9 mouse cellular contexts compared by ENCODE assay signal in the genomic region with DNA sequence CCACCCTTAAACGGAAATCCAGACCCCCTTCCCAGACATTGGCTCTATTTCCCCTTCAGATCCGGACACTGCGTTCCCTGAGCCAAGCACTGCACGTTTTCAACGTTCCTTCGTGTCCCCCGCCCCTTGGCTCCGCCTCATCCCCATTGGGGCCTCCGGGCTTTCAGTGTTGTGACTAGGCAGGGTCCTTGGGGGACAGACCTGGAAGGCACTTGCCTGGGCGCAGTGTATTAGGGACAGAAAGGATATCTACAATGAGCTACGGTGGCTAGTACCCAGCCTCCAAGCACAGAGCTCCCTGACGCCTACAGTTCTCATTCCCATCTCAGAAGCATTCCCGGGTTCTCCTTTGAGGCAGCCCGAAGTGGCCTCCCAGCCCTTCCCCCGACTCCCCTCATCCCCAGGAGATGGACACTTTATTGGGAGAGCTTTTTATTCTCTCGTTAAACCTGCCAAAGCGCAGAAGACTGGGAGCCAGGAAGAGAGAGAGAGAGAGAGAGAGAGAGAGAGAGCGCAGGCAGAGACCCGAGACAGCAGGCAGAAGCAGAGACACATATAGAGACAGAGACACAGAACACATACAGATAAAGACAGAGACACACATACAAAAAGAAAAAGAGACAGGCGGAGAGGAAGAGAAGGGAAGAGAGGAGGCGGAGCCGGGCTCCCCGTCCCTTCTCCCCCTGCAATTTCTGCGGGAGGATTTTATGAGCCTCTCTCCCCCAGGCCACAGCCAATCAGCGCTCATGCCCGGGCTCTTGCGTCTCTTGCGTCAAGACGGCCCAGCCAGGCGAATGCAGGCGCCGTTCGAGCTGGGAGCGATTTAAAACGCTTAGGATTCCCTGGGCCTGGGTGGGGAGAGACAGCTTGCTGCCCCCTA. TPM values are rescaled to one million over a fixed set of nuclear protein-coding genes. Genes with fewer than 3 reads are reported as not detected.
DNase-seq lines count a peak whose midpoint lies in the region; ATAC-seq lines count a peak whose summit lies in the region.
"Had no signal": no experiment of that assay in that cellular context is flagged by ENCODE, and none has a peak within 500 bp of the region (broad histone marks: within the 10 kb centered on the region; RNA-seq: fewer than 3 reads in every experiment).

A gene (plus strand): TSS at position 796 of the 880 bp plus-strand sequence.

- H3K36me3 ChIP-seq in kidney, embryonic 15.5 days = no peaks in the 10 kb centered on the region
- H3K36me3 ChIP-seq in embryonic facial prominence, embryonic 13.5 days = no peaks in the 10 kb centered on the region
- no peaks in the 10 kb centered on the region for H3K36me3 ChIP-seq in midbrain, embryonic 12.5 days

- H3K4me2 ChIP-seq in kidney, embryonic 15.5 days = peak within 1 kb of the TSS; percentile 39
- H3K4me2 ChIP-seq in embryonic facial prominence, embryonic 13.5 days = peak within 1 kb of the TSS; percentile 42
- H3K4me2 ChIP-seq in midbrain, embryonic 12.5 days (replicated peaks) = peak within 1 kb of the TSS; percentile 14

- peaks cover 21% of the 10 kb centered on the region for H3K4me1 ChIP-seq in kidney, embryonic 15.5 days
- peaks cover 4% of the 10 kb centered on the region; the same call in 1 of the 2 replicates for H3K4me1 ChIP-seq in embryonic facial prominence, embryonic 13.5 days
- peaks cover 12% of the 10 kb centered on the region; the same call in 1 of the 2 replicates for H3K4me1 ChIP-seq in midbrain, embryonic 12.5 days

- H3K27me3 ChIP-seq in kidney, embryonic 15.5 days = peaks cover 99% of the 10 kb centered on the region
- H3K27me3 ChIP-seq in embryonic facial prominence, embryonic 13.5 days = peaks cover 100% of the 10 kb centered on the region
- peaks cover 98% of the 10 kb centered on the region for H3K27me3 ChIP-seq in midbrain, embryonic 12.5 days

- WGBS in kidney, embryonic 15.5 days = under 1% methylated on average over 35 of the region's 35 CpGs
- WGBS in embryonic facial prominence, embryonic 13.5 days = under 1% methylated on average over 35 of the region's 35 CpGs
- WGBS in midbrain, embryonic 12.5 days = under 1% methylated on average over 32 of the region's 35 CpGs

- H3K9me3 ChIP-seq in kidney, embryonic 15.5 days (replicated peaks) = no peaks in the 10 kb centered on the region
- H3K9me3 ChIP-seq in embryonic facial prominence, embryonic 13.5 days = no peaks in the 10 kb centered on the region
- H3K9me3 ChIP-seq in midbrain, embryonic 12.5 days = no peaks in the 10 kb centered on the region

- no peak within 1 kb of the TSS for H3K27ac ChIP-seq in kidney, embryonic 15.5 days
- no peak within 1 kb of the TSS for H3K27ac ChIP-seq in embryonic facial prominence, embryonic 13.5 days
- no peak within 1 kb of the TSS for H3K27ac ChIP-seq in midbrain, embryonic 12.5 days (replicated peaks)

- H3K9ac ChIP-seq in kidney, embryonic 15.5 days = no peak within 1 kb of the TSS
- H3K9ac ChIP-seq in embryonic facial prominence, embryonic 13.5 days = no peak within 1 kb of the TSS
- H3K9ac ChIP-seq in midbrain, embryonic 12.5 days (replicated peaks) = no peak within 1 kb of the TSS

- H3K4me3 ChIP-seq in kidney, embryonic 15.5 days (replicated peaks) = peak within 1 kb of the TSS; percentile 11
- H3K4me3 ChIP-seq in embryonic facial prominence, embryonic 13.5 days = peak within 1 kb of the TSS; percentile 24
- H3K4me3 ChIP-seq in midbrain, embryonic 12.5 days = 0 out of 2 replicates have a peak within 1 kb of the TSS, but pooled peaks have one; percentile 10

- ATAC-seq in kidney, embryonic 15.5 days (replicated peaks; ENCODE audit: low FRiP score) = no peak
- no peak for ATAC-seq in embryonic facial prominence, embryonic 13.5 days (ENCODE audit: insufficient number of reproducible peaks, insufficient read depth, low FRiP score, low TSS enrichment, low read depth)
- ATAC-seq in midbrain, embryonic 12.5 days (ENCODE audit: low FRiP score, low read depth) = no peak

- no peak for DNase-seq in kidney, adult 8-10 months
- DNase-seq in MEL-GATA-1-ER (ENCODE audit: extremely low read depth, low read depth) = peak; percentile 75
- DNase-seq in left cerebral cortex, adult 9 months (ENCODE audit: low spot score in 2 of 2) = no peak
- DNase-seq in gastrocnemius, postnatal 25 days = no peak
- no peak for DNase-seq in cerebellum, postnatal 10 days

RNA-seq across cellular contexts. Expression of the gene that starts here (rescaled TPM):
- polyA plus RNA-seq in kidney, embryonic 15.5 days (2015; fragmentation: Nextera tagmentation; extraction: Ambion mirVana) = 0.09 and 1.0 TPM in 2 replicates
- not detected in 2 replicates for polyA plus RNA-seq in embryonic facial prominence, embryonic 13.5 days (2015; fragmentation: Nextera tagmentation; extraction: Ambion mirVana)
- polyA plus RNA-seq in midbrain, embryonic 12.5 days (2016; fragmentation: Nextera tagmentation; extraction: Ambion mirVana) = not detected in 2 replicates
- not detected for total RNA-seq in gastrocnemius, postnatal 25 days (2021)
- total RNA-seq: left cerebral cortex, postnatal 14 days had no signal
